Mouse (Mus musculus) kidney, adult 2 months (tissue): Measurements from ENCODE around the gene Myo9b.

Source experiments
- CTCF ChIP-seq: fragments of 200-500 bp; conservative IDR thresholded peaks from 2 replicates; pipeline ENCODE4 v1.5.1; 2011; ENCODE audit warnings: low read depth, mild to moderate bottlenecking, control low read depth, low read length, moderate library complexity, mixed read lengths; ENCODE audit not compliant: insufficient read depth, insufficient read length
- POLR2A ChIP-seq: fragments of 200-500 bp; IDR thresholded peaks from one replicate; pipeline ENCODE4 v1.6.1; 2011; ENCODE audit warnings: low read depth, low read length, control low read depth

- TF ChIP-seq POLR2A (no peak), CTCF (no peak)
Measured at GRCm38 (mm10) chr8:71368366-71368765, 95.9 kb downstream of the Myo9b start.
